Comparison of ENCODE assay signal across 11 mouse cellular contexts in the genomic region with DNA sequence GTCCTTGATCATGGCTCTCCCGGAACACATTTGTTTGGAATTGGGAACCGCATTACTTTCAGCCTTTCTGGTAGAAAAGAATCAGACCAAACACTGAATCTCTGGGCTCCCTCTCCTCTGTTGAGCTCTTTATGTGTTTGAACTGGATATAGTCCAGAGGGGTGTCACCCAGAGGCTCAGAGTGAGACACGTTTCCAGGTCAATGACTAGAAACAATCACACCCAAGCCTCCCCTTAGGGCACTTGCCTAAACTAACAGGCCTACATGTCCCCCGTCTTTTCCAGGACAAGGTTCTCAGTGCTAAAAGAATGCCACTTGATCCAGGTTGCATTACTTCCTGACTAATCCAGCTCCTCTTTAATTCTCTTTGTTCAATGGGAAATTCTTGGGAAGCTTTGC. TPM values are rescaled to one million over a fixed set of nuclear protein-coding genes. Genes with fewer than 3 reads are reported as not detected.
DNase-seq lines count a peak whose midpoint lies in the region; ATAC-seq and TF ChIP-seq lines count a peak whose summit lies in the region.
"Had no signal": no experiment of that assay in that cellular context is flagged by ENCODE, and none has a peak within 500 bp of the region (broad histone marks: within the 10 kb centered on the region; RNA-seq: fewer than 3 reads in every experiment).

No protein-coding gene starts in this region.

- H3K27me3 ChIP-seq in forebrain, postnatal 0 days (ENCODE audit: insufficient read depth, low read length), result no peaks in the 10 kb centered on the region
- H3K27me3 ChIP-seq: neural tube, embryonic 12.5 days had no signal

- no peaks in the 10 kb centered on the region for H3K9me3 ChIP-seq in forebrain, postnatal 0 days (ENCODE audit: low read length)
- H3K9me3 ChIP-seq: liver, embryonic 15.5 days; neural tube, embryonic 12.5 days had no signal

- no peak overlapping the region for H3K4me3 ChIP-seq in forebrain, postnatal 0 days (ENCODE audit: low read depth, low read length)
- H3K4me3 ChIP-seq: erythroblast, embryonic 14.5 days; liver, embryonic 15.5 days; neural tube, embryonic 12.5 days had no signal

- TF ChIP-seq CTCF in forebrain, postnatal 0 days (IDR thresholded peaks at IDR 0.05; ENCODE audit: low read depth), result no peak

- peak; percentile 63 for ATAC-seq in forebrain, postnatal 0 days

- peak; percentile 11 for DNase-seq in cerebellum, adult 9-11 months
- DNase-seq in cerebellum, postnatal 36 days, result no peak
- peak; percentile 26 for DNase-seq in layer of hippocampus, adult 11-12 months (ENCODE audit: low spot score)
- no peak for DNase-seq in layer of hippocampus, postnatal 25 days (ENCODE audit: extremely low spot score in 1 of 2, low spot score in 1 of 2)
- DNase-seq in forebrain, postnatal 0 days, result peak; percentile 45
- DNase-seq in lung, postnatal 36 days, result peak; percentile 76
- no peak for DNase-seq in thymus, adult 18-20 months
- DNase-seq in thymus, postnatal 10 days (ENCODE audit: low spot score in 2 of 2), result no peak

- 14% methylated on average over 4 of the region's 4 CpGs for WGBS in forebrain, postnatal 0 days

- no peaks in the 10 kb centered on the region for H3K36me3 ChIP-seq in forebrain, postnatal 0 days (ENCODE audit: insufficient read depth)
- H3K36me3 ChIP-seq: liver, embryonic 15.5 days; neural tube, embryonic 12.5 days had no signal

- H3K4me2 ChIP-seq in forebrain, postnatal 0 days (ENCODE audit: low read depth), result no peak overlapping the region
- H3K4me2 ChIP-seq: liver, embryonic 15.5 days; neural tube, embryonic 12.5 days had no signal

- peak overlapping the region; percentile 50 for H3K27ac ChIP-seq in forebrain, postnatal 0 days (ENCODE audit: low read depth, low read length)
- H3K27ac ChIP-seq: liver, embryonic 15.5 days; neural tube, embryonic 12.5 days had no signal

- no peak overlapping the region for H3K9ac ChIP-seq in forebrain, postnatal 0 days
- H3K9ac ChIP-seq: liver, embryonic 15.5 days; neural tube, embryonic 12.5 days had no signal

- H3K4me1 ChIP-seq in forebrain, postnatal 0 days (ENCODE audit: insufficient read depth), result no peaks in the 10 kb centered on the region
- H3K4me1 ChIP-seq: liver, embryonic 15.5 days; neural tube, embryonic 12.5 days had no signal

RNA-seq across cellular contexts. Expression of a gene that starts 13.9 kb away (rescaled TPM):
- total RNA-seq in layer of hippocampus, postnatal 25 days (2021), result 10 to 100 TPM; 35.1 to 39.8 TPM
- total RNA-seq in forebrain, postnatal 0 days (2014; rRNA removed), result 18.2 and 23.5 TPM in 2 replicates
- 21.1 and 23.9 TPM in 2 replicates for polyA plus RNA-seq in forebrain, postnatal 0 days (2015; fragmentation: Nextera tagmentation; extraction: Ambion mirVana)
- polyA plus RNA-seq: erythroblast, embryonic 14.5 days had no signal

RNA-seq across cellular contexts. Expression of a gene that starts 57.4 kb away (rescaled TPM):
- total RNA-seq in layer of hippocampus, postnatal 25 days (2021), result 10 to 100 TPM; 35.8 to 37.6 TPM
- total RNA-seq in forebrain, postnatal 0 days (2014; rRNA removed), result 25.1 and 26.0 TPM in 2 replicates
- 40.7 and 66.0 TPM in 2 replicates for polyA plus RNA-seq in forebrain, postnatal 0 days (2015; fragmentation: Nextera tagmentation; extraction: Ambion mirVana)

Comparison
In these comparisons a context has a peak if more than half of its experiments do, and no peak if none do; other contexts are left out.
1. DNase-seq: peak in cerebellum, adult 9-11 months (single experiment), layer of hippocampus, adult 11-12 months (single experiment), forebrain, postnatal 0 days (single experiment) and lung, postnatal 36 days (single experiment); none in cerebellum, postnatal 36 days (0 of 2), layer of hippocampus, postnatal 25 days (0 of 2), thymus, adult 18-20 months (0 of 2) and thymus, postnatal 10 days (0 of 2).